Mouse (Mus musculus) MEL (cell line): ENCODE results near the gene Ndufaf7.

ENCODE experiments used
- CHD2 ChIP-seq: IDR thresholded peaks from 2 replicates; pipeline ENCODE4 v1.6.1; 2011; ENCODE audit warnings: low read length, improper control_type of control experiment
- ETS1 ChIP-seq: IDR thresholded peaks from 2 replicates; pipeline ENCODE4 v1.6.1; 2012; ENCODE audit warnings: low read depth, mild to moderate bottlenecking, inconsistent platforms, low read length, improper control_type of control experiment, moderate library complexity
- GATA1 ChIP-seq: IDR thresholded peaks from 2 replicates; pipeline ENCODE4 v1.6.1; 2011; ENCODE audit warnings: low read depth, low read length, improper control_type of control experiment
- KAT2A ChIP-seq: conservative IDR thresholded peaks from 2 replicates; pipeline ENCODE4 v1.6.1; 2012; ENCODE audit warnings: low read depth, low read length, improper control_type of control experiment, inconsistent platforms
- MEF2A ChIP-seq: IDR thresholded peaks from 2 replicates; pipeline ENCODE4 v1.6.1; 2014; ENCODE audit warnings: low read depth, mild to moderate bottlenecking, inconsistent platforms, low read length, improper control_type of control experiment; ENCODE audit not compliant: poor library complexity, insufficient replicate concordance, severe bottlenecking; ENCODE audit errors: extremely low read depth
- TCF12 ChIP-seq: IDR thresholded peaks from 2 replicates; pipeline ENCODE4 v1.6.1; 2014; ENCODE audit warnings: low read depth, mild to moderate bottlenecking, inconsistent platforms, low read length, improper control_type of control experiment, moderate library complexity
- USF2 ChIP-seq, 2 experiments: IDR thresholded peaks; 2 replicates each; pipeline ENCODE4 v1.6.1; 2011 to 2012; ENCODE audit warnings: improper control_type of control experiment in 2 of 2, low read length in 2 of 2, borderline replicate concordance in 1 of 2, inconsistent platforms in 1 of 2, low read depth in 1 of 2, mild to moderate bottlenecking in 1 of 2; ENCODE audit not compliant: insufficient read depth in 1 of 2

GRCm38 (mm10) chr17:78936466-78937228 lies at the start of gene Ndufaf7, which contains the start of gene Cebpz:
- TF ChIP-seq KAT2A (no peak; the same call in 1 of the 2 replicates), ETS1 (peak; percentile 57; the same call in 1 of the 2 replicates), TCF12 (peak; percentile 59), GATA1 (no peak), USF2 (IDR thresholded peaks at IDR 0.05; ENCODE audit: borderline replicate concordance in 1 of 2, insufficient read depth in 1 of 2, low read depth in 1 of 2, low read length in 2 of 2) (no peak), MEF2A (no peak), CHD2 (no peak)
